Mouse (Mus musculus) frontal cortex, postnatal 10 days (tissue): Measurements from ENCODE around the gene Rpp38.

ENCODE experiments used
- DNase-seq, 2 experiments: peaks; one replicate each; pipeline ENCODE4 v3.0.0; 2022; ENCODE audit warnings: low spot score in 2 of 2, mixed read lengths in 1 of 2

Rpp38 gene

GRCm38 (mm10) chr2:3285709-3286108 is 46.7 kb downstream of the Rpp38 start:
- DNase-seq, result no peak

GRCm38 (mm10) chr2:3285181-3285530 is 47.3 kb downstream of the Rpp38 start:
- no peak for DNase-seq

GRCm38 (mm10) chr2:3284473-3285180 is 47.8 kb downstream of the Rpp38 start:
- peak in 1 of 2 experiments; percentile 71 for DNase-seq

- DNase-seq, result peak; percentile 99 to 100
Measured at GRCm38 (mm10) chr2:3283602-3284472, 48.6 kb downstream of the Rpp38 start, which contains the start of gene Nmt2. Gene Nmt2 (plus strand): TSS chr2:3284212.

GRCm38 (mm10) chr2:3282866-3283601 is 49.4 kb downstream of the Rpp38 start:
- no peak for DNase-seq

- no peak for DNase-seq
Measured at GRCm38 (mm10) chr2:3281311-3281710, 51.1 kb downstream of the Rpp38 start.
